Mouse (Mus musculus): ENCODE results near the gene Jchain. TPM values are rescaled to one million over a fixed set of nuclear protein-coding genes. Genes with fewer than 3 reads are reported as not detected.
A peak's percentile ranks its signal among the peaks of the same experiment; 100 is the strongest.

The Jchain gene
- 0.34 TPM in 1 of 2 replicates, not detected in the other for polyA plus RNA-seq (2016; fragmentation: Nextera tagmentation; extraction: Ambion mirVana)

- 90% methylated on average over 3 of the region's 3 CpGs for WGBS
- H3K27me3 ChIP-seq (ENCODE audit: insufficient read depth, poor library complexity, severe bottlenecking) = no peaks in the 10 kb centered on the region
- H3K4me1 ChIP-seq (replicated peaks) = no peaks in the 10 kb centered on the region
- H3K4me3 ChIP-seq = no peak within 1 kb of the TSS
- H3K27ac ChIP-seq = no peak within 1 kb of the TSS
- no peaks in the 10 kb centered on the region for H3K9me3 ChIP-seq
- no peak for DNase-seq (ENCODE audit: low spot score)
- H3K36me3 ChIP-seq = no peaks in the 10 kb centered on the region
Measured at GRCm38 (mm10) chr5:88527657-88528056, at the start of gene Jchain. TSS of gene Jchain (minus strand) at chr5:88527891.

- Histone ChIP-seq H3K27me3 (ENCODE audit: insufficient read depth, poor library complexity, severe bottlenecking) (no peaks in the 10 kb centered on the region), H3K4me3 (no peak overlapping the region), H3K36me3 (peaks cover 20% of the 10 kb centered on the region), H3K27ac (no peak overlapping the region), H3K4me1 (replicated peaks) (no peaks in the 10 kb centered on the region; the same call in 1 of the 2 replicates), H3K9me3 (no peaks in the 10 kb centered on the region)
- DNase-seq (ENCODE audit: low spot score) = no peak
- 68% methylated on average over 3 of the region's 3 CpGs for WGBS
Measured at GRCm38 (mm10) chr5:88575506-88576338, 48.0 kb upstream of the Jchain start.

- H3K4me1 ChIP-seq (replicated peaks) = no peaks in the 10 kb centered on the region; the same call in 1 of the 2 replicates
- no peak for DNase-seq (ENCODE audit: low spot score)
- no peaks in the 10 kb centered on the region for H3K9me3 ChIP-seq
- WGBS = 97% methylated on average over 3 of the region's 3 CpGs
- no peak overlapping the region for H3K4me3 ChIP-seq
- no peak overlapping the region for H3K27ac ChIP-seq
- H3K36me3 ChIP-seq = peaks cover 27% of the 10 kb centered on the region
- H3K27me3 ChIP-seq (ENCODE audit: insufficient read depth, poor library complexity, severe bottlenecking) = no peaks in the 10 kb centered on the region
Measured at GRCm38 (mm10) chr5:88574829-88575228, 47.1 kb upstream of the Jchain start.

- peaks cover 14% of the 10 kb centered on the region for H3K4me1 ChIP-seq (replicated peaks)
- WGBS = 72% methylated on average over 3 of the region's 3 CpGs
- peaks cover 33% of the 10 kb centered on the region for H3K36me3 ChIP-seq
- no peak overlapping the region for H3K4me3 ChIP-seq
- H3K9me3 ChIP-seq = no peaks in the 10 kb centered on the region
- H3K27me3 ChIP-seq (ENCODE audit: insufficient read depth, poor library complexity, severe bottlenecking) = no peaks in the 10 kb centered on the region
- DNase-seq (ENCODE audit: low spot score) = no peak
- H3K27ac ChIP-seq = no peak overlapping the region
Measured at GRCm38 (mm10) chr5:88569541-88569940, 41.9 kb upstream of the Jchain start.

GRCm38 (mm10) chr5:88566034-88566841 lies 38.5 kb upstream of the Jchain start:
- Histone ChIP-seq H3K9me3 (no peaks in the 10 kb centered on the region), H3K4me3 (peak overlapping the region; percentile 93), H3K27ac (peak overlapping the region; percentile 96), H3K36me3 (peaks cover 22% of the 10 kb centered on the region), H3K27me3 (ENCODE audit: insufficient read depth, poor library complexity, severe bottlenecking) (no peaks in the 10 kb centered on the region), H3K4me1 (replicated peaks) (peaks cover 21% of the 10 kb centered on the region)
- WGBS = 11% methylated on average over 14 of the region's 14 CpGs
- DNase-seq (ENCODE audit: low spot score) = no peak

GRCm38 (mm10) chr5:88565148-88566033 lies 37.7 kb upstream of the Jchain start:
- Histone ChIP-seq H3K27ac (peak overlapping the region; percentile 96), H3K9me3 (no peaks in the 10 kb centered on the region)
- under 1% methylated on average over 117 of the region's 119 CpGs for WGBS

GRCm38 (mm10) chr5:88564501-88565147 lies 36.9 kb upstream of the Jchain start, which contains the start of gene Rufy3:
TSS of gene Rufy3 (plus strand) at chr5:88565040.
- peak; percentile 79 for DNase-seq (ENCODE audit: low spot score)
- H3K9me3 ChIP-seq = no peaks in the 10 kb centered on the region
- H3K27me3 ChIP-seq (ENCODE audit: insufficient read depth, poor library complexity, severe bottlenecking) = no peaks in the 10 kb centered on the region
- H3K4me3 ChIP-seq = peak within 1 kb of the TSS; percentile 93
- peaks cover 8% of the 10 kb centered on the region; the same call in 1 of the 2 replicates for H3K36me3 ChIP-seq
- WGBS = under 1% methylated on average over 71 of the region's 71 CpGs
- H3K4me1 ChIP-seq (replicated peaks) = peaks cover 21% of the 10 kb centered on the region
- H3K27ac ChIP-seq = peak within 1 kb of the TSS; percentile 96

More at GRCm38 (mm10) chr5:88565148-88566033, 37.7 kb upstream of the Jchain start:
- peak; percentile 61 for DNase-seq (ENCODE audit: low spot score)
- peaks cover 14% of the 10 kb centered on the region for H3K36me3 ChIP-seq
- H3K27me3 ChIP-seq (ENCODE audit: insufficient read depth, poor library complexity, severe bottlenecking) = no peaks in the 10 kb centered on the region
- peak overlapping the region; percentile 93 for H3K4me3 ChIP-seq
- peaks cover 21% of the 10 kb centered on the region for H3K4me1 ChIP-seq (replicated peaks)

- Histone ChIP-seq H3K4me1 (replicated peaks) (peaks cover 21% of the 10 kb centered on the region), H3K4me3 (no peak overlapping the region), H3K36me3 (peaks cover 2% of the 10 kb centered on the region; the same call in 1 of the 2 replicates), H3K27ac (no peak overlapping the region), H3K9me3 (no peaks in the 10 kb centered on the region), H3K27me3 (ENCODE audit: insufficient read depth, poor library complexity, severe bottlenecking) (no peaks in the 10 kb centered on the region)
- no peak for DNase-seq (ENCODE audit: low spot score)
- WGBS = 75% methylated on average over 8 of the region's 8 CpGs
Measured at GRCm38 (mm10) chr5:88562863-88563780, 35.4 kb upstream of the Jchain start.

- Histone ChIP-seq H3K27ac (no peak overlapping the region), H3K4me1 (replicated peaks) (peaks cover 17% of the 10 kb centered on the region), H3K4me3 (no peak overlapping the region), H3K9me3 (no peaks in the 10 kb centered on the region), H3K36me3 (peaks cover 15% of the 10 kb centered on the region), H3K27me3 (ENCODE audit: insufficient read depth, poor library complexity, severe bottlenecking) (no peaks in the 10 kb centered on the region)
- DNase-seq (ENCODE audit: low spot score) = no peak
- WGBS = 82% methylated on average over 9 of the region's 9 CpGs
Measured at GRCm38 (mm10) chr5:88561080-88561814, 33.6 kb upstream of the Jchain start.

- H3K27ac ChIP-seq = no peak overlapping the region
- peaks cover 21% of the 10 kb centered on the region for H3K4me1 ChIP-seq (replicated peaks)
- peaks cover 25% of the 10 kb centered on the region for H3K36me3 ChIP-seq
- no peak for DNase-seq (ENCODE audit: low spot score)
- no peak overlapping the region for H3K4me3 ChIP-seq
- H3K9me3 ChIP-seq = no peaks in the 10 kb centered on the region
- H3K27me3 ChIP-seq (ENCODE audit: insufficient read depth, poor library complexity, severe bottlenecking) = no peaks in the 10 kb centered on the region
- WGBS = 46% methylated on average over 1 of the region's 1 CpGs
Measured at GRCm38 (mm10) chr5:88558991-88559390, 31.3 kb upstream of the Jchain start.
